Mouse (Mus musculus): ENCODE data around the gene Wap.
A peak's percentile ranks its signal among the peaks of the same experiment; 100 is the strongest.
"Not testable (repeated sequence)": the region's sequence is repeated elsewhere in the genome, so short reads cannot be mapped to it uniquely, and the experiment has no call there.

The Wap gene

DNA sequence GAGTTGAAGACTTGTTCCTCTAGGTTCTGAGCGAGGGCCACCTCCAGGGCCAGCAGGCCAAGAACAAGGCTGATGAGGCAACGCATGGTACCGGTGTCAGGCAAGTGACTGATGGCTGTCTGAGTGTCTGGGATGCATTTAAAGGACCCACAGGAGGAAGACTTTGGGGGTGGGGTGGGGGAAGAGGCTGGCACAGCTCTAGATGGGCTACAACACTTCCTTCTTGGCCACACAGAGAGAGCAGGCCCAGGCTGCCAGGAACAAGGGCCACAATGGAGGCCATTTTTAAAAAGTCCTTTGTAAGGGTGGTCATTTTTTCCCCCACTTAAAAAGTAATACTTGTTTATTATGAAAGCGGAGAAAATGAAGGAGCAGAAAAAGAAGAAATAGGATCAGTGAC is at the start of gene Wap:
TSS of gene Wap (minus strand) at position 101 of the 400 bp plus-strand sequence.
- DNase-seq (ENCODE audit: low read depth, low spot score), result no peak

DNA sequence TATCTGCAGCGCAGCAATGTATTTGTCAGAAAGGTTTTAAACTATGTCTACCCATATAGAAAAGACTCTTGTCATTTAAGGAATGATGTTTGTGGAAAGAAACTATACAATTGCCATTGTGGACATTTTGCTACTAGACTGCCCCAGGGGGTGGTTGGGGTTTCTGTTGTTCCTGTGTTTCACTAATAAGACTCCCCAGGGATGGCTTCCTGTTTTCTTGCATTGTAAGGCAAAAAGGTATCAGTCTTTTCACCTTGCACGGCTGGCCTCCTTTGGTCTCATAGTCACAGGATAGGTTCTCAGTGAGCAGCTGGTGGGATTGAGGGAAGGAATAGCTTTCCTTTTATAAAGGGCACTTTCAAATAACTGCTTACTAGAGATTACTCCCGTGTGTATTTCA is 46.3 kb upstream of the Wap start:
- no peak for DNase-seq (ENCODE audit: low read depth, low spot score)

- peak; percentile 78 for DNase-seq (ENCODE audit: low read depth, low spot score)
Measured at GRCm38 (mm10) chr11:6680397-6680818, 42.0 kb upstream of the Wap start.

DNA sequence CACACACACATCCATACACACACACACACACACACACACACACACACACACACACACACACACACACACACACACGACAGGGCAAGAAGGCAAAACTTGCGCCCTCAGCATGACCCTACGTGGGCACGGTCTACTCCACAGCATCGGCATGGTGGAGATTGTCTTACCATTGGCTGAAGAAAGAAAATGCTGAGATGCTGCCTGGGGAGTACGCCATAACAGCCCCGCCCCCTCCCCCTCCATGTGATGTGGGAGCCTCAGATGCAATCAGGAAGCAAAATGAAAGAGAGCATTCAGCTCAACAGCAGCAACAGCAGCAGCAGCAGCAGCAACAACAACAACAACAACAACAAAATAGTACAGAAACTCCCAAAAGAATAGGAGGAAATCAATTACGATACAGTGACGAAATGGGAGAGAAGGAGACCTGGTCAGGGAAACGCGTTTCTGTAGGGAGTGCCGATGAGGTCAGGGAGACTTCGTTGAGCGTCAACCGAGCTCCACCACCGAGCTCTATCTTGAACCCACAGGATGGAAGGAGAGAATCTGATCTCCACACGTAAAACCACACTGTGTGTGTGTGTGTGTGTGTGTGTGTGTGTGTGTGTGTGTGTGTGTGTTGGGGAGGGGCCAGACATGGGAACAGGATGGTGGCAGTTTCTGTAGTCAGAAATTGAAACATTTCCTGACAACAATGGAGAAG is 41.4 kb upstream of the Wap start:
- peak; percentile 94 for DNase-seq (ENCODE audit: low read depth, low spot score)

GRCm38 (mm10) chr11:6677530-6677929 is 39.1 kb upstream of the Wap start:
- DNase-seq (ENCODE audit: low read depth, low spot score), result no peak

GRCm38 (mm10) chr11:6676641-6677040 is 38.2 kb upstream of the Wap start:
- DNase-seq (ENCODE audit: low read depth, low spot score), result no peak

DNA sequence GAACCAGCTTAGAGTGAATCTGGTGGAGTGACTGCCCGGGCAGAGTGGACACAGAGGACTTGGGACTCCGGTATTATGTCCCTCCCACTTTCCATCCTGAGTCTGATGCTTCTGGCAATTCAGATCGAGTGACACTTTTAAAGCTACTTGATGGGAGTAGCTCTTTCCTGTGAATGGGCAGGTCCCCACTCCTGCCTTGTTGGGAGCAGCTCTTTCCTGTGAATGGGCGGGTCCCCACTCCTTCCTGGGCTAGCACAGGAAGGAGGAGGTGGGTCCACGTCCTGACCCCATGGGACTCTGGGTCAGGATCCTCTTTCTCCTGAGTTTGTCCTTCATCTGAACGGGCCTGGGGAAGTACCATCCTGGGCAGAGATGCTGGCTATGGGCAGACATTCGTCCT is 37.0 kb upstream of the Wap start:
- DNase-seq (ENCODE audit: low read depth, low spot score), result no peak

- no peak for DNase-seq (ENCODE audit: low read depth, low spot score)
Measured at GRCm38 (mm10) chr11:6674701-6675100, 36.3 kb upstream of the Wap start.

DNA sequence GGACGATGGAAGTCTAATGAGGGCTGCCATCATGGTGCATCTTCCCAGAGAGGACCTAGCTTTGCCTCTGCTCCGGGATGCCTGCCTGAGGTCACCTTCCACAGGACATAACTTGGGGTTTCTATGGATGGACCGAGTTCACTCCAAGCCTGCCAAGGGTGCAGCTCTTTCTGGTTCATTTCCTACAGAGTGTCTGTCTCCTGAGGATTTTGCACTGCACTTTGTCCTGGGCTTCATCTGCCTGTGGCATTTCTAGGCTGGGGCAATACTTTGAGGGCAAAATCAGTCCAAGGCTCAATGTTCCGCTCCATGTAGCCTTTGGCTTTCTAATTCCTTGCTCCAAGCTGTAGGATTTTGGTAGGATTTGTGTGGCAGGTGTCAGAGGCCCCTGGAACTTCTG is 32.4 kb upstream of the Wap start:
- DNase-seq (ENCODE audit: low read depth, low spot score), result no peak

DNA sequence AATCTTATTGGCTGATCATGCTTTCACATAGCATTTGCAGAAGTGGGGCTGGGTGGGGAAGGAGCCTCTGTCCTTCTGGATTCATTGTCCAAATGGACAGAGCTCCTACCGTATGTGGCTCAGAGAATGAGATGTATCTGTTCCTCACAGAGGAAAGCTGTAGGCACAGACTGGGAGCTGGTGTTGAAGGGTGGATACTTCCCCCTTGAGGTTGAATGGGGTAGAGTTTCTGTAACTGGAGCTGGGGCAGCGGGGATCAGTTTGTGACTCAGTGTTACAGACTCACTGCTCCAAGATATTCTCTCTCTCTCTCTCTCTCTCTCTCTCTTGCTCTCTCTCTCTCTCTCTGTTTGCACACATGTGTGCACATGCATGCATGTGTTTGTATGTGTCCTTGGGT is 31.6 kb upstream of the Wap start:
- no peak for DNase-seq (ENCODE audit: low read depth, low spot score)

DNA sequence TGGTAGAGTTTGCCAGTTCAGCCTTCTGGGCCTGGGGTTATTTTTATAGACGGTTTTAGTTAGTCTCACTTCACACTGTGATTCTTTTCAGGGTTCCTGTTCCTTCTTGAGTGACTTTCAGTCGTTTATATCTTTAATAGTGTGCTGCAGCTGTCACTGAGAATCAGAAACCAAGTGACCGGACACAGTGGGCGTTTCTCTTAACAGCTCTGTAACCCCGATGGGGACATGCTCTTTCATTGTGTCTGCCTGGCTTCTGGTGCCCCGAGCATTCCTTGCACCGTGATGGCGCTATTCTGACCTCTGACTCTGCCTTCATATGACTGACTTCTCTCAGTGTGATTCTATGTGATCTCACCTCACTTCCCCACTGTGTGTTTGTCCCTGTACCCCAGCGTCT is 30.6 kb upstream of the Wap start:
- no peak for DNase-seq (ENCODE audit: low read depth, low spot score)

- no peak for DNase-seq (ENCODE audit: low read depth, low spot score)
Measured at GRCm38 (mm10) chr11:6666634-6667033, 28.2 kb upstream of the Wap start.

DNA sequence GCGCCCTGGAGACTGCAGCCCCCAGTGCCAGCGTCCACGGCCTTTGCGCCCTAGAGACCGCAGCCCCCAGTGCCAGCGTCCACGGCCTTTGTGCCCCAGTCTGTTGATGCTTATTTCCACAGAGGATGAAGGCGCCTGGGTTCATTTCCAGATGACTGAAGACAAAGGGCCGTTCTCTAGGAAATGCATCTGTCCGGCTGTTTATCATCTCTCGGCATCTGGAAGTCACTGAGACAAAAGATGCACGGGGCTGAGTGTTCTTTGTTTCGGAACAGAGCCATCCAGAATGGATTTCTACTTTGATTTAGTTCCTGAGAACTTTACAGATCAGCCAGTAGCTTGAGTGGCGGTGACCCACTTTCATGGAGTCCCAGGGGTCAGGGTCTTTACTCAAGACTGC is 22.8 kb upstream of the Wap start:
- no peak for DNase-seq (ENCODE audit: low read depth, low spot score)

DNA sequence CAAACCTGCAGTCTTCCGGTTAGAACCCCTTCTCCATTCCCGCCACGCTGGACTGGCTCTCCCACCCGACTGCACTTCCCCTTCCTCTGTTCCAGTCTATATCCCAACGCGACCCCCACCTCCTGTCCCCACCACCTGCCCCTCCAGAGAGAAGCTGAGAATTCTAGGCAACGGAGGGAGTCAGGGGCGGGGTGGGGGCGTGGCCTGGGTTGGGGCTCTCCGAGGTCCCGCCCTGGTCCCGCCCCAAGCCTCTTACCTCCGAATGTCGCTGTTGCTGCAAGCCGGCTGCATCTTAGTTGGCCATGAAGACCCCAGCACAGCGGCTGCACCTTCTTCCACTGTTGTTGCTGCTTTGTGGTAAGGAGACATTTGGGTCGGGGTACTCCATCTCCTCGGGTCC is 19.8 kb upstream of the Wap start, which contains the start of gene Ramp3:
TSS of gene Ramp3 (plus strand) at position 251 of the 400 bp plus-strand sequence.
- DNase-seq (ENCODE audit: low read depth, low spot score), result peak; percentile 79

- DNase-seq (ENCODE audit: low read depth, low spot score), result peak; percentile 87
Measured at GRCm38 (mm10) chr11:6654903-6655302, 16.5 kb upstream of the Wap start.

GRCm38 (mm10) chr11:6652978-6653377 is 14.5 kb upstream of the Wap start:
- not testable (repeated sequence) for DNase-seq (ENCODE audit: low read depth, low spot score)

DNA sequence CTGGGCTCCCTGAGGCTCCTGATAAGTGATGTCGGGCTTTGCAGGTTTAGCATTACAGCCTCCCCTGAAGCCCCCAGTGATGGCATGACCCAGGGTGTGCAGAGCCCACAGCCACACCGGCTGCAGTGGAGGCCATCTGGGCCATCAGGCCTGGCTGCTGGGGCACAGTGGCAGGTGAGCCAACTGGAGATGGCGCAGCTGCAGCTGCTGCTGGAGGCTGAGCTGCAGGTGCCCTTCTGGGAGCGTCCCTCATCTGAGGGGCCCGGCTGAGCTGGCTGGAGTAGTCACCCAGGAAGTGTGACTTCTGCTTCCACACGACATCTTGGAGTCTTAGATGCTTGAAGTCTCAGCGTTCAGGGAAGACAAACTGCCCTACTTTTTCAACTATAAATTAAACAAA is 12.1 kb upstream of the Wap start:
- no peak for DNase-seq (ENCODE audit: low read depth, low spot score)

GRCm38 (mm10) chr11:6647831-6648724 is 9.6 kb upstream of the Wap start:
- peak; percentile 15 for DNase-seq (ENCODE audit: low read depth, low spot score)

GRCm38 (mm10) chr11:6644566-6644965 is 6.1 kb upstream of the Wap start:
- DNase-seq (ENCODE audit: low read depth, low spot score), result no peak

GRCm38 (mm10) chr11:6639072-6639471 is 635 bp upstream of the Wap start:
- no peak for DNase-seq (ENCODE audit: low read depth, low spot score)

DNA sequence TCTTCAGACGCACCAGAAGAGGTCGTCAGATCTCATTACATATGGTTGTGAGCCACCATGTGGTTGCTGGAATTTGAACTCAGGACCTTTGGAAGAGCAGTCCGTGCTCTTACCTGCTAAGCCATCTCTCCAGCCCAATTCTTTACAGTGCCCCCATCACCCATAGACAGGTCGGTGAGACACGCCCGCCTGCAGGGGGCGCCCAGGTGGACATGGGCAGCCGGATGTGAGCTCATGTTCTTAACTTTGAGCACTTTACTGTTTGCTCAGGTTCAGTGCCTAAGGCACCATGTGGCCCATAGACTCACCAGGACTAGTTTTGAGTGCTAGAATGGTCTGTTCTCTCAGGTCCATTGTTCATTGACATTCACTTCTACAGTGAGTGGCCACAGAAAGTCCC is 2.3 kb downstream of the Wap start:
- DNase-seq (ENCODE audit: low read depth, low spot score), result no peak

DNA sequence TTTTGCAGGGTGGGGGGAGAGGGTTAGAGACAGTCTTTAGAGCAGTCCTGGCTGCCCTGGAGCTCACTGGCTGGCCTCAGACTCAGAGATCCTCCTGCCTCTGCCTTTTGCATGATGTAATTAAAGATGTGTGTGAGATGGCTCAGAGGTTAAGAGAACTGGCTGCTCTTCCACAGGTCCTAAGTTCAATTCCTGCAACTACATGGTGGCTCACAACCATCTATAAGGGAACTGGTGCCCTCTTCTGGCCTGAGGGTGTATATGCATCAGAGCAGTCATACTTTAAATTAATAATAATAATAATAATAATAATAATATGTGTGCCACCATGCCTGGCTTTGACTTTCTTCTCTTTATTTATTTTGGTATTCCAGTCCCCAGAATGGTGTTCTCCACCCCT is 8.8 kb downstream of the Wap start:
- DNase-seq (ENCODE audit: low read depth, low spot score), result peak; percentile 67

GRCm38 (mm10) chr11:6628568-6628967 is 9.9 kb downstream of the Wap start:
- DNase-seq (ENCODE audit: low read depth, low spot score), result peak; percentile 55
